Comparison of ENCODE assay signal across 20 mouse cellular contexts in genomic region chr17:81260036-81260435, GRCm38 (mm10).
"Had no signal": no experiment of that assay in that cellular context is flagged by ENCODE, and none has a peak within 500 bp of the region (broad histone marks: within the 10 kb centered on the region; RNA-seq: fewer than 3 reads in every experiment).

No protein-coding gene starts in this region.

- H3K4me3 ChIP-seq: midbrain, embryonic 10.5 days; midbrain, embryonic 12.5 days; myocyte; neural tube, embryonic 13.5 days; neural tube, embryonic 15.5 days; stomach, embryonic 15.5 days had no signal

- H3K4me1 ChIP-seq: midbrain, embryonic 10.5 days; midbrain, embryonic 12.5 days; neural tube, embryonic 13.5 days; neural tube, embryonic 15.5 days; stomach, embryonic 15.5 days had no signal

- H3K9ac ChIP-seq: lung, embryonic 14.5 days; midbrain, embryonic 12.5 days; neural tube, embryonic 13.5 days; neural tube, embryonic 15.5 days; stomach, embryonic 15.5 days had no signal

- H3K9me3 ChIP-seq: midbrain, embryonic 10.5 days; midbrain, embryonic 12.5 days; neural tube, embryonic 13.5 days; neural tube, embryonic 15.5 days; stomach, embryonic 15.5 days had no signal

- DNase-seq: lung, embryonic 14.5 days; lung, postnatal 10 days; lung, postnatal 4 days; midbrain, embryonic 14.5 days; retina, postnatal 1 day; right cerebral cortex, adult 18-20 months; right cerebral cortex, postnatal 25 days; right cerebral cortex, postnatal 4 days; spleen, adult 18-20 months; thymus, adult 2 months; thymus, postnatal 25 days; thymus, postnatal 4 days had no signal

- H3K27ac ChIP-seq: midbrain, embryonic 10.5 days; midbrain, embryonic 12.5 days; neural tube, embryonic 13.5 days; neural tube, embryonic 15.5 days; stomach, embryonic 15.5 days; stomach, postnatal 0 days had no signal

- H3K27me3 ChIP-seq: midbrain, embryonic 12.5 days; neural tube, embryonic 13.5 days; neural tube, embryonic 15.5 days; stomach, embryonic 15.5 days had no signal

- H3K4me2 ChIP-seq: lung, embryonic 14.5 days; midbrain, embryonic 12.5 days; neural tube, embryonic 13.5 days; neural tube, embryonic 15.5 days; stomach, embryonic 15.5 days had no signal

- ATAC-seq: midbrain, embryonic 16.5 days had no signal

- H3K36me3 ChIP-seq: midbrain, embryonic 10.5 days; midbrain, embryonic 12.5 days; neural tube, embryonic 13.5 days; neural tube, embryonic 15.5 days; stomach, embryonic 15.5 days had no signal
